Mouse (Mus musculus): ENCODE results near the gene Bcar1. TPM values are rescaled to one million over a fixed set of nuclear protein-coding genes. Genes with fewer than 3 reads are reported as not detected.

The Bcar1 gene
- polyA plus RNA-seq, 1 experiment from 2014 or later: 4.1 TPM

DNA sequence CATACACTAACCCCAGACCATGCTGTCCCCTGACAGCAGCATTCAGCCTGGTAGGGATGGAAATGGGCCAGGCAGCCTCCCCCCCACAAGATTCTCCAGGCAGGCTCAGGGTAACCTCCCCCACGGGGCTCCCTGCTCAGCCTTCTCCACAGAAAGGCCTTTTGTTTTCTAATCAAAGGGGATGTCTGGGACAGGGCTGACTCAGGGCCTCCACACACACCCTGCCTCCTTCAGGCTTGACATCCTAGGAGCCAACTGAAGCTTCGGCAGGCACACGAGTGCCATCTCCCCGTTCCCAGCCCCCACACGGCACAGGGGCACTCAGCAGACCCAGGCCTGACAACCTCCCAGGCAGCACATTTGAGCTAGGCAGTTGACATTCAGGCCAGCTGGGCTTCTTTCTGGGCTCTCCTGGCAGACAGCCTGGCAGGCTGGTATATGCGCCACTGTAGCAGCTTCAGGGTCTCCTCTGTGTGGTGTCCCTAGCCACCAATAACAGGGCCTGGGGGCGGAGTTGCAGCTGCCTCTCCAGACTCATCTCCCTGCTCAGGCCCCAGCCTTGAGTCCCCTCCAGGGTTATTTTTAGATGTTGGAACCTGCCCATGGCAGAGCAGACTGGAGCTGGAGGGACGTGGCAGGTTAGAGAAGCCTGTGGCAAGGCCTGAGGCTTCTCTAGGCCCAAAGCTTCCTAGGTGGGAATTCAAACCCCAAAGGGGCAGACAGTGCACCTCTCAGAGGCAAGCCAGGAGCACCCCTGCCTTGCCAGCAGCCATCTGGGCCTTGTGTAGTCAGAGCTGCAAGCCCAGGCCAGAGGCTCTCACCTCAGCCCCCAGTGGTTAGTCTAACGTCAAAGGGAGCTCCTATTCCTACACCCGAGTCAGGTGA, 26.8 kb downstream of the Bcar1 start:
- no peak for DNase-seq (ENCODE audit: low spot score)

DNA sequence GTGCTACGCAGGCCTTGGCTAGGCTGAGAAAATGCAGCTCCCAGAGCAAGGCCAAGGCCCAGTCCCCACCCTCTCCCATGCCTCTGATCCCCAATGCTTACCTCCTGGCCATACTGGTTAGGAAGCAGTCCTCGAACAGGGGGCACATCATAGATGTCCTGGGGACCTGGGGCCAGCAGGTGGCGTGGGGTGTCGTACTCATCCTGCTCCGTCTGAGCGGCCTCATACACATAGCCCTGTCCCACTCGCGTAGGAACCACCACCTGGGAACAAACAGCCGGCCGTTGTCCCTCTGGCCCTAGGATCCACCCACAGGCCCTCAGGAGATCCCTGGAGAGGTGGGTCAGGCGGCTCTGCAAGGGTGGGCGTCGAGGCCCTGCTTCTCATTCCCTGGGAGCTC, 28.1 kb downstream of the Bcar1 start:
- no peak for DNase-seq (ENCODE audit: low spot score)

DNA sequence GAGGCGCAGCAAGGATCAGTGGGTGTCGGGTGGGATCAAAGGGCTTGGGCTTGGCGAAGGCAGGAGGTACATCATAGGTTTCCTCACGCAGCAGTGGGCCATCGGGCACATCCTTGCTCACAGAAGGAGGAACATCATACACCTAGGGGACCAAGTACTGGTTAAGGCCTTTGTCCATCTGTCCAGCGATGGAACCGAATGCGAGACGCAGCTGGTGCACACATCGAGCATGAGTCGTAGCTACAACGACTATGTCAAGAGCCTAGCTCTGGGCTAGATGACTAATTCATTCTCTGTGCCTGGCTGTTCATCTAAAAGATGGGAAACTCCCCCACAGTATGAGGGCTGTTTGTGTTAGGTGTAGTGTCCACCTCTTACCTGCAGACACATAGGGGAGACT, 29.3 kb downstream of the Bcar1 start:
- DNase-seq (ENCODE audit: low spot score): no peak

DNA sequence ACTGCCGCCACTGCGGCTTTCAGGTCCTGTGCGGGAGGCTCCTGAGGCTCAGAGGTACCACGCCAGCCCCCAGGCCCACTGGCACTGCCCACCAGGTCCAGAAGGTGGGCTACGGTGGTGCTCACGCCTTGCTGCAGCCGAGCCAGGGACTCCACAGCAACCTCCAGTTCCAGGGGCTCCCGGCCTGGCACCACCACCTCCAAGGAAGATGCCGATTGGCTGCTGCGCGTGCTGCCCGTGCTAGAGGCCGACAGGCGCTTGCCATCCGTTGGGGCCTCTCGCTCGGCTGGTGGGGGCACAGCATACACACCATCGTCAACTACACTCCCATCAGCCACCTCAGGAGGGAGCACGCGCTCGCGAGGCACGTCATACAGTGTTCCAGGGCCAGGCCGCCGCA, 29.8 kb downstream of the Bcar1 start:
- DNase-seq (ENCODE audit: low spot score): no peak

DNA sequence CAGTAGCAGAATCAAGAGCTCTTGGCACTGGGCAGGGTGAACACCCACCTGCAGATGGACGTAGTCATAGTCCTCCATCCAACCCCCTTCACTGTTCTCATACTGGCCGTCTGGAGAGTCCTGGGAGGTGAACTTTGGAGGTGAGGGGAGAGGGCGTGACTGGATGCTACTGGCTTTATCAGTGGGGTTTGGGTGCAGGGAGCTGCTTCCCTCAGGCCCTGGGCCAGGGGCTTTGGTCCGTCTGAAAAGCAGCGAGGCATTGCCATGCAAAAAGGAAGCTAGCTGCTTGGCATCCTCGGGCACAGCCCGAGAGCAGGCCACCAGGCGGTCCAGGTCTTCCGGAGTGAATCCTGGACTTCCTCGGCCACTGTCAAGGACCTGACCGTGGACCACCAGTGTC, 30.3 kb downstream of the Bcar1 start:
- no peak for DNase-seq (ENCODE audit: low spot score)

DNA sequence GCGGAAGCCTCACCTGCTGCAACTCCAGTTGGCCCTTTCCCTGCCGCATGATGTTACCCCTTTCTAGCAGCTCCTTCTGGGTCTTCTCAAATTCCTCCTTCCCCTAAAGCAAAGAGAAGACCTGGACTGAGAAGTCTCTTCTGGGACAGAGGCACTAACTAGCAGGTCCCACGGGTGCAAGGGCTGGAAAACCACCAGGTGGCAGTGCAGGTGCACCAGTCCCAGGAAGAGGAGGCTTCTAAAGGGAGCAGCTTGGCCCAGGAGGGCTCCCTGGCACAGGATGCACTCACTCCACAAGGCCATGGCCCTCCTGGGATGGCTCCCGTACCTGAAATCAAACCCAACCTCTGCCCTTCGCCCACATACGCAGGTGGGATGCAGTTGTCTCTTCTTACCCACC, 31.0 kb downstream of the Bcar1 start:
- DNase-seq (ENCODE audit: low spot score): peak; percentile 61

DNA sequence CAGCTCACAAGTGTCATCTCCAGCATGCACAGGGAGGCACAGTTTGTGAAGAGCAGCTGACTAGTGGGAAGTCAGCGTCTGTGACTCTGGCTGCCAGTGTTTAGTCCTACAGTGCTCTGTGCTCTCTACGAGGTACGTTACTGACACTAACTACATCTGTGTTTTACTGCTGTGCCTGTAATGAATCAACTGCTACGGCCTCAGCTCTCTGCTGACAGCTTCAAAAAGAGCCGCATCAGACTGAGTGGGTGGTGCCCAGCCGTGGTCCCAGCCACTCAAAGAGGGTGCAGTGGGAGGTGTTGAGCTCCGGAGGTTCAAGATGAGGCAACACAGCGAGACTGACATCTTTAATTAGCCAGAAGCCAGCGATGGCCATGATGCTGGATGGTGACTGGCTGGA, 31.5 kb downstream of the Bcar1 start:
- no peak for DNase-seq (ENCODE audit: low spot score)

DNA sequence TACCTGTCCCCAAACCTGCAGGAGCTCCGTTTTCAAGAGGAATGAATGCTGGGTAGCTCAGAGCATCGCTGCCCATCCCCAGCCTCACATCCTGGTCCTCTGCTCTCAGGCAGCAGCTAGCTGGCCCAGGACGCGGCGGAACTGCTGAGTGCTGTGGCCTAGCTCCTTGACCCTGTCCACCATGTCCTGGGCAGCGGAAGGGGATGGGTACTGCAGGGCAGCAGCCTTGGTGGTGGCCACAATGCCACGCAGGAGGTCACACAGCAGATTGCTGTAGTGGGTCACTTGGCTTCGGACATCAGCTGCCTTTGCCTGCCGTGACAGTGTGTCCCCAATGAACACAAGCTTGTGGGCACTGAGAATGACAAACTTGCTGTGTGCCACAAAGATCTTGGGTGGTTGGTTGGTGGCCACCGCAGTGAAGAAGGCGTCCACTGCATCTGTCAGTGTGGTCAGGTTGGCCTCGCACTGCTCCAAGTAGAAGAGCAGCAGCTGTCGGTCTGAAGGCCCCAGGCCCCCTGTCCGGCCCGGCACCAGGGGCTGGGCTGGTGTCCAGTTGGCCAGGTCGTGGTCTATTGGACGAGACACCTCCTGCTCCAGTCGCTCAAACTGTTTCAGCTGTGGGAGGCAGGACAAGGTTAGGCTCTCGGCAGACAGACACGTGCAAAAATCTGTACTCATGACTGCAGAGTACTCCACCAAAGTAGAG, 32.7 kb downstream of the Bcar1 start:
- no peak for DNase-seq (ENCODE audit: low spot score)

DNA sequence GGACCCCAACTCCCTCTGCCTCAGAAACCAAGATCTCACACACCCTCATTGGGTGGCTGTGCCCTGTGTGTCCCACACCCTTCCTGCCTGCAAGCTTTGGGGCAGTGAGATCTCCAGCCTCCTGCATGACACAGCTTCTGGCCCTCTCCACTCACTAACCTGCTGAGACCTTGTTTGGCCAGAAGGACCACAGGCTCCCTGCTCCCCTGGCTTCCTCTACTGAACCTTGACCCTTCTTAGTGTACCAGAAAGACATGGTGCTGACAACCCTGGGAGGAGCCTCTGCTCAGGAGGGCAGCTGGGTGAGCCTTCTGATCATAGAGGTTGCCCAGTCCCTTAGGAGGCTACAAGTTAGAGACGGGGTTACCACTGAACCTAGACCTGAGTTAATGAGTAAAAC, 34.4 kb downstream of the Bcar1 start:
- no peak for DNase-seq (ENCODE audit: low spot score)

DNA sequence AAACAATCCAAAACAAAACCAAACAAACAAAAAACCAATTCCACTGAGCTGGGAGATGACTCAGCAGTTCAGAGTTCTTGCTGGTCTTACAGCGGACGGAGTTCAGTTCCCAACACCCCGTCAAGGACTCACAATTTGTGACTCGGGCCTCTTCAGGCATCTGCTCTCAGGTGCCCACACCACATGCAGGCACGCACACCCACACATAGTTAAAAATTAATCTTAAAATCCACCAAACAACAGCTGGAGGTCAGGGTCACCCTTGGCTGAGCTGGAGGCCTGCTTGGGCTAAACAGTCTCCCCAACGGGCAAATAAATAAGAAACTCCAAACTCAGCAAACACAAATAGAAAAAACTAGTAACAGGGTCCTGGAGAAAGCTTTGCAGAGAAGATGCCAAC, 35.3 kb downstream of the Bcar1 start:
- no peak for DNase-seq (ENCODE audit: low spot score)

DNA sequence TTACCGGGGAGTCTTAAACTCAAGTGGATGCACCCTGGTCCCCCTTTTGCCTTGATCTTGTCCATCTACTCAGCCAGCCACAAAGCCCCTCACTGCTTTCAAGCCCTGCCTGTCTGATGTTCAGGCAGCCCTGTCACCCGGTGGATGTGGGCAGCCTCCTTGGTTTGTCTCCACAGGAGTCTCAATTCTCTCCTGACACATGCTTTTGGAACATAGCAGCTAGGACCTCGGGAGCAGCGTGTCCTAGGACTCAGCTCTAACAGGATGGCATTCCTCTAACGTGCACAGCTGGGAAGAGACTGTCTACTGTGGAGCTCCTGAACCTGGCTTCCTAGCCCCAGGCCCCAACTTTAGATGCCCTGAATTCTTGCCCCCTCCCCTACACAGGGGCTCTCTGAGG, 37.9 kb downstream of the Bcar1 start:
- DNase-seq (ENCODE audit: low spot score): no peak

DNA sequence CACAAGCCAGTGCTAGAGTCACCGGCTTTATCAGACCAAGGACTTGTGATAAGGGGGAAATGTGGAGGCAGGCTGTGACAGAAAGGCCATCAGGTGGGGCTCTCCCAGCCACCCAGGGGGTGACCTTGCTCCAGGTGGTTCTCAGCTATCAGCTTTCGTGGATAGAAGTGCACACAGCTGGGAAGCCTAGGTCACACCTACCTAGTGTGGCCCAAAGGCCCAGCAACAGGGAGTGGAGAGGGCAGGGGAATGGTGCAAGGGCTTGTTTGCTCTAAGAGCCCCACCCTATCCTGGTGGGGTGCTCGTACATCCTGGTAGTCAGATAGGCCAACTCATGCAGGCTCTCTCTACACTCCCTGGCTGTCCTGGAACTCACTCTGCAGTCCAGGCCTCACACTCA, 38.4 kb downstream of the Bcar1 start:
- no peak for DNase-seq (ENCODE audit: low spot score)

DNA sequence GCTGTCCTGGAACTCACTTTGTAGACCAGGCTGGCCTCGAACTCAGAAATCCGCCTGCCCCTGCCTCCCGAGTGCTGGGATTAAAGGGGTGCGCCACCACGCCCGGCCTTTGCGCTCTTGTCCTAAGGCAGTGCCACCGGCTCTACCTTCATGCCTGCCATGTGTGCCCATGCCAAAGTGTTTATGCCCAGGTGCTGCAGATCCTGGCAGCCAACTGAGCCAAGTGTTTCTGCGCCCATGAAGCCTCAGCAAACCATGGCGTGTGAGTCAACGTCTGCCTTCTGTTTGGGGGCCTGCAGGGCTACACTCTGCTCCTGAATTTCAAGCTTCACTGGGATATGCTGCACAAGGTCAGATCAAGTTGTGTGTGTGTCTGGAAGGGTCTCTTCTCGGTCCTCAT, 39.0 kb downstream of the Bcar1 start:
- DNase-seq (ENCODE audit: low spot score): no peak

DNA sequence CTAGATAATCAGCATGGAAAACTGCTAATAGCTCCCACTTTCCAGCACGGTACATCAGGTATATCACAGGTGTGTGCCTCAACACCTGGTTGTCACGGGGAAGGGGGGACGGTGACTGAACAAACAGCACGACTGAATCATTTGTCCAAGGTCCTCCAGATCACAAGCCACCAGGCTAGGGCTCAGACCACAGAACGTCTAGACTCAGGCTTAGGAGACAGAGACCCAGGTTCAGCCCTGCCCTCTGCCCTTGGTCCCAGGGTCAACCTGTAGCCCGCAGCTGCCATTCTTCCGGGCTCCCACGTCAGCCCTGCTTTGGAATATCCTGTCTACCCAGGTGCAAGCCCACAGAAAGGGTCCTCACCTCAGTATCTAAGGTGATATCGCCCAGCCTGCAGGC, 42.2 kb downstream of the Bcar1 start:
- DNase-seq (ENCODE audit: low spot score): no peak

DNA sequence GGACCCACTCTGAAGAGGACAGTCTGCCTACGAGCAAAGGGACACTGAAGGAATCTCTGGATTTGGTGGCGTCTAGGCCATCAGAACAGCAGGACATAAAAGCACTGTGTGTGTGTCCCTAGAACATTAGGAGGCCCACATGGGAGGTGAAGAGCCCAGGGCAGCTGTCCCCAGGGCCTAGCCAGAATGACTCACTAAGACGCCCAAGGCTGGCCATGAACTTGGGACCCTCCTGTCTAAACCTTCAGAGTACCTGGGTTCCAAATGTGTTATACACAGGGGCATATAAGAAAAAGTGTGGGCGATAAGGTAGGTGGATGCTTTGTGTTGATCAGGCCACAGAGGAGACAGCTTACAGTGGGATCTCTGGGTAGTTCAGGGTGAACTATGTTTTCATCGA, 42.9 kb downstream of the Bcar1 start:
- no peak for DNase-seq (ENCODE audit: low spot score)

DNA sequence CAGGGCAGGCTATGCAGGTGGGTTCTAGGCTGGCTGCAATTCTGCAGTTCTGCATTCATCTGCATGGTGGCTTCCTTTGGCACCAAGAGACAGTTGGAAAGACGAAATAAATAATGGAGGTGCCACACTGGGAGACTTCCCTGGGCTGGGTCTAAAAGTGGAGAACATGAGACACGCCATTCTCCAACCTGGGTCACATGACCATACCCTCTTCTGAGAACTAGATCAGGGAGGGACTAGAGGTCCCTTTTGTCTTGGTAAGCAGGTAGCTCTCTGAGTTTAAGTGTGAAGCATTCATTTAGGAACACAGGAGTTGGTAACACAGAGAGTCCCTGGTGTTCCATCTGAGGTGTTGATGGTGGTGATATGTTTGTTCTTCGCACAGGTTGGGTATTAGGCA, 43.4 kb downstream of the Bcar1 start:
- no peak for DNase-seq (ENCODE audit: low spot score)

DNA sequence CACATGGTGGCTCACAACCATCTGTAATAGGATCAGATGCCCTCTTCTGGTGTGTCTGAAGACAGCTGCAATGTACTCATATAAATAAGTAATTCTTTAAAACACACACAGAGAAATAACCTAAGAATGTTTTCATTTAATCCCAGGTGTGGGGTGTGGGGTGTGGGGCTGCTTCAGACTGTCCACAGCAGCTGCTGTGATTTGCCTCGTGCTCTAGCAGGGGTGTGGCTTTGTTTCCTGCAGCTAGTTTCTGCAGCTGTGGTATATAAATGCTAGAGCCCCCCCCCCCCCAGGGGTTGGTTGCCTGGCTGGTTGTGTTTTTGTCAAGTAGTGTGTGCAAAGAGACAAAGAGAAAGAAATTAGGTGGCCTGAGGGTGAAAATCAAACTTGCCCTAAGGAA, 44.6 kb downstream of the Bcar1 start:
- DNase-seq (ENCODE audit: low spot score): no peak

DNA sequence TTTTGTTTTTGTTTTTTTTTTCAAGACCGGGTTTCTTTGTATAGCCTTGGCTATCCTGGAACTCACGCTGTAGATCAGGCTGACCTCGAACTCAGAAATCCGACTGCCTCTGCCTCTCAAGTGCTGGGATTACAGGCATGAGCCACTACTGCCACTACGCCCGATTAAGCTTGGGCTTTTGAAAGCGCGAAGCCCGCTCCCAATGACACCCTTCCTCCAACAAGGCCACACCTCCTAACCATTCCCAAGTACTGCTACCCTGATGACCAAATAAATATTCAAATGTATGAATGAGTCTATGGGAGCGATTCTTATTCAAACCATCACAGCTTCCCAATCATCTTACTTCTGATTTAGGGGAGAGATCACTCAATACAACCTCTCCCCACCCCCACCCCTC, 46.0 kb downstream of the Bcar1 start:
- no peak for DNase-seq (ENCODE audit: low spot score)

DNA sequence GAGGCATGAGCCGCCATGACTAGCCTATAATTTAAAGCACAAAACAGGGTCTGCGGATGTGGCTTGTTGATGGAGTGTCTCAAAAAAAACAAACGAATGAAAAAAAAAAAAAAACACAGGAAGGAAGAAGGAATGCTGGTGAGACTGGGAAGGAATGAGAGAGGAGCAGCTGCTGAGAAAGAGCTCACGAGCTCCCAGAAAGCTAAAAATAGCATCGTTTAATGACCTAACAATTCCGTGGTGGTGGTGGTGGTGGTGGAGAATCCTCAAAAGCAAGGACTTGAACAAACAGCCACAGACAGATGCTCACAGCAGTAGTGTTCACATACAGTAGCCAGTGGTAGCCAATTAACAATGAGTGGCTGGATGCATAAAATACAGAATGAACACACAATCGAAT, 48.2 kb downstream of the Bcar1 start:
- no peak for DNase-seq (ENCODE audit: low spot score)

DNA sequence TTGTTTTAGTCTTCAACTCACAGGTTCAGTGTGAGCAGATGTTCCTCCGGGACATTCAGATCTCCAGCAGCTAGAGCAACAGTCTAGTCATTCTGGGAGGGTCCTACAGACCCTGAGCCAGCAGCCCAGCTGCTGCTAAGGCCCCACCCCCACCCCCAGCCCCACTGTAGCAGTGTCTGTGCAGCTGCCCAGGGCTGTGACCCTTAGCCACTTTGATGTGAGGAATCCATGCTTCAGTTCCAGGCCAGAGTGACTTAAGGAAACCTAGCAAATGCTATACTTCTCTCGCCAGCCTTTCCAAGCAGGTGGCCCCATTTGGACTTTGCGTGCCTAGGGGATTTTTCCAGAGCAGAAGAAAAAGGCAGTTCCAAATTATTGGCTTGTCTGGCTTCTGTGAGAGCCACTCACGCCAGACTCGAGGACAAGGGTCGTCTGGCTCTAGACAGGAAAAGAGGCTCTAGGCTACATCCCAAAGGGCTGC, 50.3 kb downstream of the Bcar1 start:
- DNase-seq (ENCODE audit: low spot score): no peak

DNA sequence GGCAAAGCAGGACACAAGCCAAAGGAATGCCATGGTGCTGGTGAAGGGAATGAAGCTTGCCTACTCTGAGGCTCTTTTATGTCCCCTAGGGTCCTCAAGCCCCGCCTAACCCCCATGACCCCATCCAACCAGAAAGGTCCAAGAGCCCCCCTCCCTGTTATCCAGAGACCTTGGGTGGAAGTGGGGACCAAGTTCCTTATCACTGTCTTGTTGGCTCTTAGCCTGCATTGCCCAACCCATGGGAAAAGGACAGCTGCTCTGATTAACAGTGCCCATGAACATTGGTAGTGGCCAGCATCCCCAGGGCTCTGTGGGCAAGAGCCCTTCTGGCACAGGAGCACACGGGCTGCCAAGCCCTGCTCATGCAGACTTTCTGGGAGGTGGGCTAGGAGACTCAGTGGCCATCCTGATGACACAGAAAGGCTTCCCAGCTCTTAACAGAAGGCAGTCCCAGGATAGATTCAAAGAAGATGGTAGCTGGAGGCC, 52.6 kb downstream of the Bcar1 start, which contains the start of gene Ctrb1:
Gene Ctrb1 (minus strand): TSS at position 51 of the 486 bp plus-strand sequence.
- no peak for DNase-seq (ENCODE audit: low spot score)

DNA sequence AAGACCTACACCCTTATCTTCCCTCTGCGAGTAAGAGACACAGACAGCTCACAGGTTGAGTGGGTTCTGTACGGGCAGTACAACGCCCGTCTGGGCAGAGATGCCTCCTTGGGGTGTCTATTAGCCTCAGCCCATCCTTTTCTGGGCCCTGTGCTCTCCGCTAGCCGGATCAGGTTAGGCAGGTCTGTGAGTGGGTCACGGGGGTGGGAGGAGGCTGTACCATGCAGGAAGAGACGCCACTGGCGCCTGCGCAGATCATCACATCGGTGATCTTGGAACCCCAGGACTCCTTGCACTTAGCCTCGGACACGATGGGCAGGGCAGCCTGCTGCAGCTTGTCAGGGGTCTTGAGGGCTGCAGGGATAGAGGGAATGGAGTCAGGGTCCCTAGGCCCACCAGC, 56.7 kb downstream of the Bcar1 start:
- no peak for DNase-seq (ENCODE audit: low spot score)

DNA sequence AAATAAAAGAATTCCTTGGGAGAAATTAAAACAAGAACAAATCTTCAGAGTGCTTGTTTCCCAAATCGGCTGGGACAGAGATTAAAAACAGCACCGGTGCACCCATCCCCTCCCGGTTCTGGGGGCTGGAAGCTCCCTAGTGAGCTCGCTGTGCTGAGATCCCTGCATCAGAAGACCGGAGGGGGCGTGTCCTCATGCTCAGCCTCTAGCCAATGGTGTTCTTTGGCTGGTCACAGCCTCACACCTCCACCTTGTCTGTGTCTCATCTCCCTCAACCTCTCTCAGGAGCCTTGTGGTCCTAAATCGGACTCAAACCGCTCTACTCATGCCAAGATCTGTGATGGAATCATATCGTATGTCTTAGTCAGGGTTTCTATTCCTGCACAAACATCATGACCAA, 61.1 kb downstream of the Bcar1 start:
- no peak for DNase-seq (ENCODE audit: low spot score)
